Mouse (Mus musculus) neural tube, embryonic 12.5 days (tissue): Measurements from ENCODE around the gene Alkbh5. TPM values are rescaled to one million over a fixed set of nuclear protein-coding genes. Genes with fewer than 3 reads are reported as not detected.
"Not testable (repeated sequence)": the region's sequence is repeated elsewhere in the genome, so short reads cannot be mapped to it uniquely, and the experiment has no call there.

Source experiments
- ATAC-seq: fragments of 200-750 bp; cut with Nextera tagmentation; 2 replicates; pipeline ENCODE4 v1.8.0; 2017; ENCODE audit warnings: low read depth, mild to moderate bottlenecking, moderate TSS enrichment, moderate library complexity; ENCODE audit not compliant: low FRiP score
- H3K27ac ChIP-seq: fragments of 300-500 bp; sonication (generic); 2 replicates; pipeline ENCODE4 v1.5.1; 2016
- H3K27me3 ChIP-seq: fragments of 300-500 bp; sonication (generic); replicated peaks from 2 replicates; pipeline ENCODE4 v1.6.1; 2016; ENCODE audit warnings: mild to moderate bottlenecking
- H3K36me3 ChIP-seq: fragments of 300-500 bp; sonication (generic); 2 replicates; pipeline ENCODE4 v1.6.1; 2016; ENCODE audit warnings: mild to moderate bottlenecking
- H3K4me1 ChIP-seq: fragments of 300-500 bp; sonication (generic); 2 replicates; pipeline ENCODE4 v1.6.1; 2016
- H3K4me2 ChIP-seq: fragments of 300-500 bp; sonication (generic); replicated peaks from 2 replicates; pipeline ENCODE4 v1.6.1; 2016; ENCODE audit warnings: mild to moderate bottlenecking
- H3K4me3 ChIP-seq: fragments of 300-500 bp; sonication (generic); 2 replicates; pipeline ENCODE4 v1.5.1; 2016
- H3K9ac ChIP-seq: fragments of 300-500 bp; sonication (generic); 2 replicates; pipeline ENCODE4 v1.6.1; 2016; ENCODE audit warnings: mild to moderate bottlenecking
- H3K9me3 ChIP-seq: fragments of 300-500 bp; sonication (generic); 2 replicates; pipeline ENCODE4 v1.6.1; 2016; ENCODE audit warnings: mild to moderate bottlenecking
- WGBS: fragments of 180-500 bp; shearing (Covaris S2); methylation state at CpG from one replicate; pipeline ENCODE4 v1.1.7; 2016; 5-methylcytosine and 5-hydroxymethylcytosine counted together
- polyA plus RNA-seq: library from polyadenylated mRNA; unstranded; fragments of >200 nt; fragmentation: Nextera tagmentation; extraction: Ambion mirVana; gene quantifications from 2 replicates; pipeline ENCODE4 v1.2.1, GENCODE M21; 2016

Gene Alkbh5
- polyA plus RNA-seq, 1 experiment from 2014 or later = 28.5 TPM

- no peaks in the 10 kb centered on the region for H3K36me3 ChIP-seq
- H3K9me3 ChIP-seq = no peaks in the 10 kb centered on the region
- ATAC-seq = no peak
- H3K9ac ChIP-seq = no peak overlapping the region
- H3K4me3 ChIP-seq = no peak overlapping the region
- H3K4me2 ChIP-seq = no peak overlapping the region
- H3K4me1 ChIP-seq = no peaks in the 10 kb centered on the region
- H3K27me3 ChIP-seq = no peaks in the 10 kb centered on the region
- WGBS = 73% methylated on average over 4 of the region's 4 CpGs
- no peak overlapping the region for H3K27ac ChIP-seq
Measured at GRCm38 (mm10) chr11:60526461-60526860, 9.7 kb upstream of the Alkbh5 start.

GRCm38 (mm10) chr11:60535676-60536075, 505 bp upstream of the Alkbh5 start:
- WGBS = 97% methylated on average over 2 of the region's 2 CpGs
- Histone ChIP-seq H3K36me3 (no peaks in the 10 kb centered on the region), H3K4me2 (peak overlapping the region; percentile 99)

DNA sequence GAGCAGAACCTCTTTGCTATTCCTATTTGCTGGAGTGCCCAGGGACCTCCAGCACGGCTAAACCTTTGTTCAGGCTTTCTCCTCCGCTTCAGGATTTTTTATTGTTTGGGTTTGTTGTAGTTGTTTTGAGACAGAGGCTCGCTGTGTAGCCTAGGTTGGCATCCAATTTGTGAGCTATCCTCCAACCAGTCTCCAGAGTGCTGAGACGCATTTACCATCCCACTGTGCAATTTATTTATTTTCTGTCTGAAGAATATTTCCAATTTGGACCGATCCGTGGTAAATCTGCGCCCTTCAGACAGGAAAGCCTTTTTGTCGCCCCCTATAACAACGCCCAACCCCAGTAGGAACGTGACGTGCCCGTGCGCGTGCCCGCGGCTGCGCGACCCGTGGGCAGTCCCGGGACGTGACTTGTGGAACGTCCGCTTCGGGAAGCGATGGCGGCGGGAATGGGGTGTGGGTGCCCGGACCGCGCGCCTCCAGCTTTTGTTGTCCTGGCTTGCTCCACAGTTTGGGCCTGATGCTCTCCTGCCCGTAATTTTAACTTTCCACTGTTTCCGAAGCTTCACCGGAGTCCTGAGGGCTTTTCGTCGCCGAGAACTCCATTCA, 782 bp downstream of the Alkbh5 start:
- H3K4me2 ChIP-seq = peak overlapping the region; percentile 99
- under 1% methylated on average over 37 of the region's 37 CpGs for WGBS
- H3K9ac ChIP-seq = peak overlapping the region; percentile 90
- H3K9me3 ChIP-seq = no peaks in the 10 kb centered on the region
- H3K27me3 ChIP-seq = no peaks in the 10 kb centered on the region
- ATAC-seq = peak; percentile 80
- peaks cover 34% of the 10 kb centered on the region for H3K4me1 ChIP-seq
- H3K27ac ChIP-seq = peak overlapping the region; percentile 99
- H3K4me3 ChIP-seq = peak overlapping the region; percentile 93
- peaks cover 2% of the 10 kb centered on the region; the same call in 1 of the 2 replicates for H3K36me3 ChIP-seq

More at GRCm38 (mm10) chr11:60535676-60536075, 505 bp upstream of the Alkbh5 start:
- H3K27ac ChIP-seq = no peak overlapping the region
- H3K27me3 ChIP-seq = no peaks in the 10 kb centered on the region
- peaks cover 22% of the 10 kb centered on the region for H3K4me1 ChIP-seq
- H3K4me3 ChIP-seq = no peak overlapping the region
- H3K9ac ChIP-seq = peak overlapping the region; percentile 90; the same call in 1 of the 2 replicates
- no peaks in the 10 kb centered on the region for H3K9me3 ChIP-seq
- no peak for ATAC-seq

DNA sequence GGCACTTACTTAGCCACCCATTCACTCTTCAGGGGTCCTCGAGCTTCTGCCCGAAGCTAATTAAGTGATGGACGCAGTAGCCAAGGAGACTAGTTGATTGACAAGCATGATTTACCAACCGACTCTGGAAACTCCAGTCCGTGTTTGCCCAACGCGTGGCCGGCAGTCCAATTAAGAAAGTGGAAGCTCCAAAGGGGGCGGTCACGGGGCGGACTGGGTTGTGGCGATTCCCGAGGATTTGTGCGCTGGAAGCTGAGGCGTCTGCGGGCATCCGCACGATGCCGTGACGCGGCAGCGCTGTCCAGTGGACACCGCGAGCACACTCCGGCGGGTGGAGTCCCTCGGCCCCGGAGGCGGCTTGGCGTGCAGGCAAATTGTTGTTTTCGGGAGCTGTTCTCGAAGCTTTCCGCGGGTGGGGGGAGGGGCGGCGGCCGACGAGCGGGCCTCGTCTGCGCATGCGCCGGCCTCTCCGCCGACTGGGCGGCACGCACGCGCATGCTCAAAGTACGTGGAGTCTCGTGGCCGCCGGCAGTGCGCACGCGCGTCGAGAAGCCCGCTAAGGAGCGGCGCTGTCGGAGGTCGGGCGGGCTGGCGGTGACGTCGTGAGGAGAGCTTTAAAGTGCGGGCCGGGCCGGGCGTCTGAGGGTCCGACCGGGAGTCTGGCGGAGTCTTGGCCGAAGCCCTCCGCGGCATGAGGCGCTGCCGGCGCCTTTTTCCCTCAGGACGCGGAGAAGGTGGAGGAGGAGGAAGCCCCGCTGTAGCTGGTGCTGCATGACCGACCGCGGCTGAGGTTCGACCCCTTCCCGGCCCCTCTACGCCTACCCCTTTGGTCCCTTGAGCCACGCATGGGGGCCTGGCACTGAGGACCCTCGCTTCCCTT, 1.5 kb downstream of the Alkbh5 start:
- Histone ChIP-seq H3K4me3 (peak overlapping the region; percentile 93), H3K27ac (peak overlapping the region; percentile 99), H3K4me2 (peak overlapping the region; percentile 99), H3K36me3 (peaks cover 2% of the 10 kb centered on the region; the same call in 1 of the 2 replicates), H3K27me3 (no peaks in the 10 kb centered on the region), H3K9ac (peak overlapping the region; percentile 90), H3K4me1 (peaks cover 39% of the 10 kb centered on the region), H3K9me3 (no peaks in the 10 kb centered on the region)
- under 1% methylated on average over 91 of the region's 91 CpGs for WGBS
- ATAC-seq = peak; percentile 87

DNA sequence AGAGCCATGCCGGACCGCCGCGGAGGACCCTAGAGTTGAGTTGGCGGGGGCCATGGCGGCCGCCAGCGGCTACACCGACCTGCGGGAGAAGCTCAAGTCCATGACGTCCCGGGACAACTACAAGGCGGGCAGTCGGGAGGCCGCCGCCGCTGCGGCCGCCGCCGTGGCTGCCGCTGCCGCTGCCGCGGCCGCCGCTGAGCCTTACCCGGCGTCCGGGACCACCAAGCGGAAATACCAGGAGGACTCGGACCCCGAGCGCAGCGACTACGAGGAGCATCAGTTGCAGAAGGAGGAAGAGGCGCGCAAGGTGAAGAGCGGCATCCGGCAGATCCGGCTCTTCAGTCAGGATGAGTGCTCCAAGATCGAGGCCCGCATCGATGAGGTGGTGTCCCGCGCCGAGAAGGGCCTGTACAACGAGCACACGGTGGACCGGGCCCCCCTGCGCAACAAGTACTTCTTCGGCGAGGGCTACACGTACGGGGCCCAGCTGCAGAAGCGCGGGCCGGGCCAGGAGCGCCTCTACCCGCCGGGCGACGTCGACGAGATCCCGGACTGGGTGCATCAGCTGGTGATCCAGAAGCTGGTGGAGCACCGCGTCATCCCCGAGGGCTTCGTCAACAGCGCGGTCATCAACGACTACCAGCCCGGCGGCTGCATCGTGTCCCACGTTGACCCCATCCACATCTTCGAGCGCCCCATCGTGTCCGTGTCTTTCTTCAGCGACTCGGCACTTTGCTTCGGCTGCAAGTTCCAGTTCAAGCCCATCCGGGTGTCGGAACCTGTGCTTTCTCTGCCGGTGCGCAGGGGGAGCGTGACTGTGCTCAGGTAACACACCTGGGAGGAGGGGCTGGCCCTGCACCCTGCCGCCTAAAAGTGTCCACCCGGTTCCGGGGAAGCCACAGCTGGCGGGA, 2.4 kb downstream of the Alkbh5 start:
- peaks cover 46% of the 10 kb centered on the region for H3K4me1 ChIP-seq
- peak overlapping the region; percentile 99 for H3K4me2 ChIP-seq
- peaks cover 2% of the 10 kb centered on the region; the same call in 1 of the 2 replicates for H3K36me3 ChIP-seq
- under 1% methylated on average over 93 of the region's 93 CpGs for WGBS
- H3K4me3 ChIP-seq = peak overlapping the region; percentile 93
- 0 out of 2 replicates have a peak, but pooled peaks have one; percentile 9 for ATAC-seq
- H3K9me3 ChIP-seq = no peaks in the 10 kb centered on the region
- peak overlapping the region; percentile 90 for H3K9ac ChIP-seq
- no peaks in the 10 kb centered on the region for H3K27me3 ChIP-seq
- peak overlapping the region; percentile 99 for H3K27ac ChIP-seq

GRCm38 (mm10) chr11:60539540-60539939, 3.4 kb downstream of the Alkbh5 start:
- no peak for ATAC-seq
- H3K36me3 ChIP-seq = peaks cover 2% of the 10 kb centered on the region; the same call in 1 of the 2 replicates
- H3K27ac ChIP-seq = no peak overlapping the region
- peak overlapping the region; percentile 93 for H3K4me3 ChIP-seq
- H3K9ac ChIP-seq = peak overlapping the region; percentile 90
- H3K4me2 ChIP-seq = peak overlapping the region; percentile 99
- H3K27me3 ChIP-seq = no peaks in the 10 kb centered on the region
- WGBS = 1% methylated on average over 2 of the region's 2 CpGs
- H3K4me1 ChIP-seq = peaks cover 51% of the 10 kb centered on the region
- H3K9me3 ChIP-seq = no peaks in the 10 kb centered on the region

- Histone ChIP-seq H3K9ac (peak overlapping the region; percentile 33), H3K9me3 (no peaks in the 10 kb centered on the region), H3K36me3 (peaks cover 2% of the 10 kb centered on the region; the same call in 1 of the 2 replicates), H3K4me1 (peaks cover 51% of the 10 kb centered on the region), H3K4me2 (peak overlapping the region; percentile 99), H3K27ac (no peak overlapping the region), H3K27me3 (no peaks in the 10 kb centered on the region), H3K4me3 (peak overlapping the region; percentile 34)
- no peak for ATAC-seq
- 16% methylated on average over 4 of the region's 4 CpGs for WGBS
Measured at GRCm38 (mm10) chr11:60540002-60540610, 3.9 kb downstream of the Alkbh5 start.

- Histone ChIP-seq H3K9me3 (no peaks in the 10 kb centered on the region), H3K4me2 (peak overlapping the region; percentile 99), H3K36me3 (peaks cover 2% of the 10 kb centered on the region; the same call in 1 of the 2 replicates), H3K27me3 (no peaks in the 10 kb centered on the region), H3K4me1 (peaks cover 47% of the 10 kb centered on the region), H3K27ac (no peak overlapping the region), H3K9ac (peak overlapping the region; percentile 33; the same call in 1 of the 2 replicates), H3K4me3 (peak overlapping the region; percentile 34; the same call in 1 of the 2 replicates)
- no peak for ATAC-seq
- 66% methylated on average over 2 of the region's 2 CpGs for WGBS
Measured at GRCm38 (mm10) chr11:60540761-60541160, 4.6 kb downstream of the Alkbh5 start.

DNA sequence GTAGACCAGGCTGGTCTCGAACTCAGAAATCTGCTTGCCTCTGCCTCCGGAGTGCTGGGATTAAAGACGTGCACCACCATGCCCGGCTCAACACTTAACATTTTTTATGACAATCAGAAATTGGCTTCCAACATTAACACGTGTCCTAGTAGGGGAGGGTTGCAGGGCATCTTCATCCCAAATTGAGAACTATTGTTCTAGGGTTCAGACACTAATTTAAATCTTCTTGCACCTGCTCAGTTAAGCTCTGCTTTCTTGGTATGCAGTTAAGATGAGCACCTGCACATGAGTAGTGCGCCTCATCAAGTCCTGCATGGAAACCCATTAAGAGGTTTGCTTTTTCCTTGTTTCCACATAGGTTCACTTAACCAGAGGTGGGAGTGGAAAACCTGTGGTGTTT, 5.7 kb downstream of the Alkbh5 start:
- H3K27ac ChIP-seq = no peak overlapping the region
- no peak for ATAC-seq
- H3K9me3 ChIP-seq = no peaks in the 10 kb centered on the region
- H3K36me3 ChIP-seq = peaks cover 4% of the 10 kb centered on the region; the same call in 1 of the 2 replicates
- WGBS = 90% methylated on average over 6 of the region's 6 CpGs
- H3K4me2 ChIP-seq = peak overlapping the region; percentile 99; the same call in 1 of the 2 replicates
- no peaks in the 10 kb centered on the region for H3K27me3 ChIP-seq
- H3K4me3 ChIP-seq = no peak overlapping the region
- H3K4me1 ChIP-seq = peaks cover 41% of the 10 kb centered on the region
- H3K9ac ChIP-seq = no peak overlapping the region

DNA sequence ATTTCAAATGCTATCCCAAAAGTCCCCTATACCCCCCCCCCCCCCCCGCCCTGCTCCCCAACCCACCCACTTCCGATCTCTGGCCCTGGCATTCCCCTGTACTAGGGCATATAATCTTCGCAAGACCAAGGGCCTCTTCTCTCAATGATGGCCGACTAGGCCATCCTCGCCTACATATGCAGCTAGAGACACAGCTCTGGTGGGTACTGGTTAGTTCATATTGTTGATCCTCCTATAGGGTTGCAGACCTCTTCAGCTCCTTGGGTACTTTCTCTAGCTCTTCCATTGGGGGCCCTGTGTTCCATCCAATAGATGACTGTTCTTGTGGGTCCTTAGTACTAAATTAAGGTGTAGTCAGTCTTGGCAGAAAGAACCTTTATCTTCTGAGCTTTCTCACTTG, 7.0 kb downstream of the Alkbh5 start:
- H3K9me3 ChIP-seq, H3K27me3 ChIP-seq, H3K9ac ChIP-seq, H3K4me3 ChIP-seq, ATAC-seq, H3K27ac ChIP-seq: not testable (repeated sequence)
- WGBS = 87% methylated on average over 5 of the region's 5 CpGs
- H3K4me2 ChIP-seq = peak overlapping the region; percentile 4; the same call in 1 of the 2 replicates
- peaks cover 41% of the 10 kb centered on the region for H3K4me1 ChIP-seq
- peaks cover 17% of the 10 kb centered on the region for H3K36me3 ChIP-seq

DNA sequence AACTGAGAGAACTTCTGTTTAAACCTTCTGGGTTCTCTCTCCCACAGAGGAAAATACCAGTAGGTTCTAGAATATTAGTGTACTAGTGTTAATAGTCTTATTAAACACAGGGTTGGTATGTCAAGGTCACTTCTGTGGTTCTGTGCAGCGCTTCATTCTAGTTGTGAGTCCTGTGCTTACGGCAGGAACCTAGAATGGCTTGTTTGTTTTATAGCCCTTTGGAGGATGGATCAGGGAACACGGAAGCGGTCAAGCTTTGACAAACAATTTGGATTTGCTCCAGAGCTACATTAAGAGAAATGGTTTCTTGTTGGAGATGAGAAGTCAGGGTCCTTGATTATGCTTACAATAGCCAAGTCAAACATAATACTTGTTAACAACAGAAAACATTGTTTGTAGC, 9.3 kb downstream of the Alkbh5 start:
- peaks cover 31% of the 10 kb centered on the region for H3K4me1 ChIP-seq
- no peak overlapping the region for H3K4me3 ChIP-seq
- H3K36me3 ChIP-seq = peaks cover 39% of the 10 kb centered on the region
- H3K27me3 ChIP-seq = no peaks in the 10 kb centered on the region
- no peak overlapping the region for H3K4me2 ChIP-seq
- no peak overlapping the region for H3K9ac ChIP-seq
- no peak for ATAC-seq
- no peaks in the 10 kb centered on the region for H3K9me3 ChIP-seq
- WGBS = 72% methylated on average over 4 of the region's 4 CpGs
- H3K27ac ChIP-seq = no peak overlapping the region
